Mouse (Mus musculus): Measurements from ENCODE around the gene Arl13a. TPM values are rescaled to one million over a fixed set of nuclear protein-coding genes. Genes with fewer than 3 reads are reported as not detected.

Arl13a gene
- polyA plus RNA-seq, 1 experiment = not detected

DNA sequence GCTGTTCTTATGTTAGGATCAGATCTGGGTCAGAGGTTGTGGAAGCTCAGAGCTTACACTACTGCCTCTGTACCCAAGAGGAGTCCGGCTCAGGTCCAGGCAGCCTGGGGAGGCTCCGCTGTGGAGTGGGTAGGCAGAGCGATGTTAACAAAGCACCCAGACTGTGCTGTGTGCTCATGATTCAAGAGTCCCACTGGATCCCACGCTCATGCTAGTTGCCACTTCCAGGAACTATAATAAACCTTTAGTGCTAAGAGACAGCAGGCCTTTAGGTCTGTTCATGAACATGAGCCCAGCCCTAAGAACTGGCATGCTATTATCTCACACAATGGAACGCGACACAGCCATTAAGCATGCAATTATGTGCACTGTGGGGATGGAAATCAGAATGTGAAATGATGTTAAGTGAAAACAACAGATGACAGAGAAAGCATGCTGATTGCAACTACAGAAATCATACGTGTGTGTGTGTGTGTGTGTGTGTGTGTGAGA, 23.9 kb downstream of the Arl13a start:
- H3K36me3 ChIP-seq (ENCODE audit: control insufficient read depth, insufficient read depth, low read length, poor library complexity, severe bottlenecking) = no peaks in the 10 kb centered on the region
- no peaks in the 10 kb centered on the region for H3K4me1 ChIP-seq (ENCODE audit: control insufficient read depth, insufficient read depth, low read length)
- no peaks in the 10 kb centered on the region for H3K9me3 ChIP-seq (replicated peaks; ENCODE audit: control insufficient read depth, insufficient read depth, low read length, poor library complexity, severe bottlenecking)
- H3K9ac ChIP-seq (ENCODE audit: low read depth, poor library complexity, severe bottlenecking) = no peak overlapping the region
- H3K27me3 ChIP-seq (ENCODE audit: control insufficient read depth, insufficient read depth, low read length, poor library complexity, severe bottlenecking) = no peaks in the 10 kb centered on the region
- TF ChIP-seq POLR2A (IDR thresholded peaks at IDR 0.05; ENCODE audit: insufficient read depth, low read length) (no peak), CTCF (IDR thresholded peaks at IDR 0.05; ENCODE audit: low read depth, low read length) (no peak), EP300 (IDR thresholded peaks at IDR 0.05; ENCODE audit: insufficient read depth, low read depth, low read length) (no peak)
- no peak overlapping the region for H3K4me3 ChIP-seq (ENCODE audit: low read depth, low read length)
- no peak overlapping the region for H3K27ac ChIP-seq (ENCODE audit: insufficient read depth, low read length)

DNA sequence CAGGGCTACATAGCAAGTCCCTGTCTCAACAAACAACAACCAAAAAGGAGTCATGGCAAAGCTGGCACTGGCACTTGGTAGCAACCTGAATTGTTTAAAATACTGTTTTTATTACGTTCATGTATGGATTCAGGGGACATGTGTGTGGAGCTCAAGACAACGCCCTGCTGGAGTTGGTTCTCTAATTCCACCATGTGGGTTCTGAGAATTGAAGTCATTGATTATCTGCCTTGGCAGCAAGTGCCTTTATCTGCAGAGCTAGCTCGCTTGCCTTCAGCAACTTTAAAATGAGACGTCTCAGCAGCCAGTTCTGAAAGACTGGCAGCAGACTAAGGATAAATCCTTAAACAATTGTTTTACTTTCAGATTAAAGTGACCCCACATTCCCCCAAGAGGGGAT, 30.9 kb downstream of the Arl13a start:
- Histone ChIP-seq H3K9me3 (replicated peaks; ENCODE audit: control insufficient read depth, insufficient read depth, low read length, poor library complexity, severe bottlenecking) (no peaks in the 10 kb centered on the region), H3K27ac (ENCODE audit: insufficient read depth, low read length) (no peak overlapping the region), H3K4me3 (ENCODE audit: low read depth, low read length) (no peak overlapping the region), H3K9ac (ENCODE audit: low read depth, poor library complexity, severe bottlenecking) (no peak overlapping the region), H3K36me3 (ENCODE audit: control insufficient read depth, insufficient read depth, low read length, poor library complexity, severe bottlenecking) (no peaks in the 10 kb centered on the region), H3K4me1 (ENCODE audit: control insufficient read depth, insufficient read depth, low read length) (no peaks in the 10 kb centered on the region), H3K27me3 (ENCODE audit: control insufficient read depth, insufficient read depth, low read length, poor library complexity, severe bottlenecking) (no peaks in the 10 kb centered on the region)
- no peak for TF ChIP-seq POLR2A (IDR thresholded peaks at IDR 0.05; ENCODE audit: insufficient read depth, low read length)
- TF ChIP-seq CTCF (IDR thresholded peaks at IDR 0.05; ENCODE audit: low read depth, low read length) = no peak
- TF ChIP-seq EP300 (IDR thresholded peaks at IDR 0.05; ENCODE audit: insufficient read depth, low read depth, low read length) = no peak

DNA sequence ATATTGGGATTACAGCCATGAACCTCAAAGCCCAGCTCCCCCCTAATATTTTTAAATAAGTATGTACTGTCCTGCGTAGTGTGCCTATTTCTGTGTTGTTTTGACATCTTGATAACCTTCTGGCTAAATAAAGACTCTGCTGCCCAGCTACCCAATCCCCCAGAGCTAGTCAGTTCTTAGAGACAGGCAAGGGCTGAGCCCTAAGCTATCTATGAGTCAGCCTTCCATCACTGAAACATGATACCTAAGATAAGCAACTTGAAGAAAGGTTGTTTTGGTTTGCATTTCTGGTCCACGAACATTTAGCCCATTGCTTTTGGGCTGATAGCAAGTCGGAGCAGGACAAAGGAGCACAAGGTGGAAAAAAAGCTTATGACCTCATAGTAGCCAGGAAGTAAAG, 33.3 kb downstream of the Arl13a start:
- Histone ChIP-seq H3K9ac (ENCODE audit: low read depth, poor library complexity, severe bottlenecking) (no peak overlapping the region), H3K27me3 (ENCODE audit: control insufficient read depth, insufficient read depth, low read length, poor library complexity, severe bottlenecking) (no peaks in the 10 kb centered on the region), H3K9me3 (replicated peaks; ENCODE audit: control insufficient read depth, insufficient read depth, low read length, poor library complexity, severe bottlenecking) (no peaks in the 10 kb centered on the region), H3K4me1 (ENCODE audit: control insufficient read depth, insufficient read depth, low read length) (no peaks in the 10 kb centered on the region), H3K27ac (ENCODE audit: insufficient read depth, low read length) (no peak overlapping the region), H3K36me3 (ENCODE audit: control insufficient read depth, insufficient read depth, low read length, poor library complexity, severe bottlenecking) (no peaks in the 10 kb centered on the region), H3K4me3 (ENCODE audit: low read depth, low read length) (no peak overlapping the region)
- TF ChIP-seq EP300 (IDR thresholded peaks at IDR 0.05; ENCODE audit: insufficient read depth, low read depth, low read length) (no peak), CTCF (IDR thresholded peaks at IDR 0.05; ENCODE audit: low read depth, low read length) (no peak), POLR2A (IDR thresholded peaks at IDR 0.05; ENCODE audit: insufficient read depth, low read length) (no peak)

DNA sequence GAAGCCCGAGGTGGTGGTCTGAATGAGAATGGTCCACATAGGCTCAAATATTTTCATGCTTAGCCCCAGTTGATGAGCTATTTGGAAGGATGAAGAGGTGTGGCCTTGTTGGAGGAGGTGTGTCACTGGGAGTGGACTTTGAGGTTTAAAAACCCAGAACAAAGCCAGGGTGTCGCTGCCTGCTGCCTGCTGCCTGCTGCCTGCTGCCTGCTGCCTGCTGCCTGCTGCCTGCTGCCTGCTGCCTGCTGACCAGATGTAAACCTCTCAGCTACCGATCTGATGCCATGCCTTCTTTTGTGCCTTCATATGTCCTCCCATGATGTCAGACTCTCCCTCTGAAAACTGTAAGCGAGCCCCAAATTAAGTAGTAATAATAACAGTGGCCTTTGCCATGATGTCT, 34.6 kb downstream of the Arl13a start, which contains the start of gene Nox1:
TSS of gene Nox1 (minus strand) at position 101 of the 400 bp plus-strand sequence.
- no peak within 1 kb of the TSS for H3K27ac ChIP-seq (ENCODE audit: insufficient read depth, low read length)
- no peak within 1 kb of the TSS for H3K4me3 ChIP-seq (ENCODE audit: low read depth, low read length)
- H3K9ac ChIP-seq (ENCODE audit: low read depth, poor library complexity, severe bottlenecking) = no peak within 1 kb of the TSS
- no peaks in the 10 kb centered on the region for H3K4me1 ChIP-seq (ENCODE audit: control insufficient read depth, insufficient read depth, low read length)
- H3K9me3 ChIP-seq (replicated peaks; ENCODE audit: control insufficient read depth, insufficient read depth, low read length, poor library complexity, severe bottlenecking) = no peaks in the 10 kb centered on the region
- H3K27me3 ChIP-seq (ENCODE audit: control insufficient read depth, insufficient read depth, low read length, poor library complexity, severe bottlenecking) = no peaks in the 10 kb centered on the region
- no peaks in the 10 kb centered on the region for H3K36me3 ChIP-seq (ENCODE audit: control insufficient read depth, insufficient read depth, low read length, poor library complexity, severe bottlenecking)
- TF ChIP-seq CTCF (IDR thresholded peaks at IDR 0.05; ENCODE audit: low read depth, low read length) (no peak), EP300 (IDR thresholded peaks at IDR 0.05; ENCODE audit: insufficient read depth, low read depth, low read length) (no peak), POLR2A (IDR thresholded peaks at IDR 0.05; ENCODE audit: insufficient read depth, low read length) (no peak)

DNA sequence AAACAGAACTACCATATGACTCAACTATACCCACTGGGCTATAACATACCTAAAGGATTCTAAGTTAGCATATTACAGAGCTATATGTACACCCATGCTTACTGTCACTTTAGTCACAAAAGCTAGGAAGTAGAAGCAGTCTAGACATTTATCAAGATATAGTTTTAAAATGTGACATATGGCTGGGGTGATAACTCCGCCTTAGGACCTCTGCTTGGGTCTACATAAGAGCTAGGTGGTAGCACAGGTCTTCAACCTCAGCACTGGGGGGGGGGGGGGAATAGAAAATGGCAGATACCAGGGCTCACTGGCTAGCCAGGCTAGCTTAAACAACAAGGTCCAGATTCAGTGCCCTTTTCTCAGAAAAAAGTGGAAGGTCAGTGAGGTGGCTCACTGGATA, 45.7 kb downstream of the Arl13a start:
- H3K9ac ChIP-seq (ENCODE audit: low read depth, poor library complexity, severe bottlenecking) = no peak overlapping the region
- H3K9me3 ChIP-seq (replicated peaks; ENCODE audit: control insufficient read depth, insufficient read depth, low read length, poor library complexity, severe bottlenecking) = no peaks in the 10 kb centered on the region

DNA sequence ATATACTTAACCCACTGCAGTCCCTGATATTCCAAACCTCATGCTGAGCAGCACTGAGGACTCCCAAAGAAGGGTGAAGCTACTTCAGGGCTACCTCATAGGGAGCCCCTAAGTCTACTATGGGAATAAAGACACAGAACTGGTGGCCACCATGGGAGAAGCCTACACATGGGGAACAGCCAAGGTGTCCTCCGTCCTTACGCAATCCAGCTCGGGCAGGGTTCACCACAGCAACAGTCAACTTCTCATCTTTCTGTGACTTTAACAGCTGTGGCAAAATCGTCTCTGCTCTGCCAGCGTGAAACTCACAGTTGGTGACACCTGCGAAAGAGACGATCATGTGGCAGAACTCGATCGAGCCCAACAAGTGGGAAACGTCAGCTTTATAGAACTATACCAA, 51.0 kb downstream of the Arl13a start:
- no peaks in the 10 kb centered on the region for H3K27me3 ChIP-seq (ENCODE audit: control insufficient read depth, insufficient read depth, low read length, poor library complexity, severe bottlenecking)

More for the DNA sequence above, 45.7 kb downstream of the Arl13a start:
- Histone ChIP-seq H3K27ac (ENCODE audit: insufficient read depth, low read length) (no peak overlapping the region), H3K27me3 (ENCODE audit: control insufficient read depth, insufficient read depth, low read length, poor library complexity, severe bottlenecking) (no peaks in the 10 kb centered on the region), H3K4me3 (ENCODE audit: low read depth, low read length) (no peak overlapping the region), H3K36me3 (ENCODE audit: control insufficient read depth, insufficient read depth, low read length, poor library complexity, severe bottlenecking) (no peaks in the 10 kb centered on the region), H3K4me1 (ENCODE audit: control insufficient read depth, insufficient read depth, low read length) (no peaks in the 10 kb centered on the region)
- TF ChIP-seq EP300 (IDR thresholded peaks at IDR 0.05; ENCODE audit: insufficient read depth, low read depth, low read length) (no peak), CTCF (IDR thresholded peaks at IDR 0.05; ENCODE audit: low read depth, low read length) (no peak), POLR2A (IDR thresholded peaks at IDR 0.05; ENCODE audit: insufficient read depth, low read length) (no peak)

More for the DNA sequence above, 51.0 kb downstream of the Arl13a start:
- Histone ChIP-seq H3K9ac (ENCODE audit: low read depth, poor library complexity, severe bottlenecking) (no peak overlapping the region), H3K9me3 (replicated peaks; ENCODE audit: control insufficient read depth, insufficient read depth, low read length, poor library complexity, severe bottlenecking) (no peaks in the 10 kb centered on the region), H3K36me3 (ENCODE audit: control insufficient read depth, insufficient read depth, low read length, poor library complexity, severe bottlenecking) (no peaks in the 10 kb centered on the region), H3K4me1 (ENCODE audit: control insufficient read depth, insufficient read depth, low read length) (no peaks in the 10 kb centered on the region), H3K4me3 (ENCODE audit: low read depth, low read length) (no peak overlapping the region), H3K27ac (ENCODE audit: insufficient read depth, low read length) (no peak overlapping the region)
- TF ChIP-seq CTCF (IDR thresholded peaks at IDR 0.05; ENCODE audit: low read depth, low read length) = no peak
- TF ChIP-seq EP300 (IDR thresholded peaks at IDR 0.05; ENCODE audit: insufficient read depth, low read depth, low read length) = no peak
- no peak for TF ChIP-seq POLR2A (IDR thresholded peaks at IDR 0.05; ENCODE audit: insufficient read depth, low read length)
